Mouse (Mus musculus): ENCODE data around the gene Pla2g6. TPM values are rescaled to one million over a fixed set of nuclear protein-coding genes. Genes with fewer than 3 reads are reported as not detected.

The Pla2g6 gene
- polyA plus RNA-seq, 1 experiment = 40.6 TPM

GRCm38 (mm10) chr15:79273020-79273419 lies 55.2 kb downstream of the Pla2g6 start:
- TF ChIP-seq POLR2A (IDR thresholded peaks at IDR 0.05; ENCODE audit: insufficient read depth, low read length) (no peak), CTCF (IDR thresholded peaks at IDR 0.05; ENCODE audit: low read depth, low read length) (no peak), EP300 (IDR thresholded peaks at IDR 0.05; ENCODE audit: insufficient read depth, low read depth, low read length) (no peak)
- H3K4me3 ChIP-seq (ENCODE audit: low read depth, low read length) = no peak overlapping the region
- H3K27me3 ChIP-seq (ENCODE audit: control insufficient read depth, insufficient read depth, low read length, poor library complexity, severe bottlenecking) = no peaks in the 10 kb centered on the region
- no peak overlapping the region for H3K27ac ChIP-seq (ENCODE audit: insufficient read depth, low read length)
- no peaks in the 10 kb centered on the region for H3K36me3 ChIP-seq (ENCODE audit: control insufficient read depth, insufficient read depth, low read length, poor library complexity, severe bottlenecking)
- H3K4me1 ChIP-seq (ENCODE audit: control insufficient read depth, insufficient read depth, low read length) = no peaks in the 10 kb centered on the region
- H3K9me3 ChIP-seq (replicated peaks; ENCODE audit: control insufficient read depth, insufficient read depth, low read length, poor library complexity, severe bottlenecking) = no peaks in the 10 kb centered on the region
- H3K9ac ChIP-seq (ENCODE audit: low read depth, poor library complexity, severe bottlenecking) = no peak overlapping the region

DNA sequence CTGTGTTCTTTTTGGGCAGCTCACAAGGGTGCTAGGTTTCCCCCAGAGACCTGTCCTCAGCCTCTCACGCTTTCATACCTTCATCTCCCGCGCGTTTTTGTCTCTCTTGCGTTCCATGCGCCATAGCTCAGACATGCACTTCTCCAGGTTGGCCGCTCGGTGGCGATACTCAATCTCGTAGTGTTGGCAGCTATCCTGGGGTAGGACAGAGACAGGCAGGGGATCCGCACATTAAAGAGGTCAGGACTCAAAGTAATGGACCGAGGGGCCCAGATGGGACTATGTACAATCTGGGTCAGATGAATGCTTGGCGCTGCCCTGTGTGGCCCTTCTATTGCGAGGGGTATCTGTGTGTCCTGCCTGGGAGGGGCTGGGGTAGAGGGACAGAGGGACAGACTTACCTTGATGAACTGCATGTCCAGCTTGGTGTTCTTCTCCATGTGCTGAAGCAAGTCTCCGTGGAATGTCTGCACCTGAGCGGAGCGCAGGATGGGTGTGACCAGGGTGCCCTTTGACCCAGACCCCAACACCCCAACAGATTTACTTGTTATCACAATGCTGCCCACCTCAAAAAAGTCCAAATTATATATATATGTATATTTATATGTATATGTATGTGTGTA lies 57.0 kb downstream of the Pla2g6 start:
- Histone ChIP-seq H3K36me3 (ENCODE audit: control insufficient read depth, insufficient read depth, low read length, poor library complexity, severe bottlenecking) (no peaks in the 10 kb centered on the region), H3K4me1 (ENCODE audit: control insufficient read depth, insufficient read depth, low read length) (no peaks in the 10 kb centered on the region)

DNA sequence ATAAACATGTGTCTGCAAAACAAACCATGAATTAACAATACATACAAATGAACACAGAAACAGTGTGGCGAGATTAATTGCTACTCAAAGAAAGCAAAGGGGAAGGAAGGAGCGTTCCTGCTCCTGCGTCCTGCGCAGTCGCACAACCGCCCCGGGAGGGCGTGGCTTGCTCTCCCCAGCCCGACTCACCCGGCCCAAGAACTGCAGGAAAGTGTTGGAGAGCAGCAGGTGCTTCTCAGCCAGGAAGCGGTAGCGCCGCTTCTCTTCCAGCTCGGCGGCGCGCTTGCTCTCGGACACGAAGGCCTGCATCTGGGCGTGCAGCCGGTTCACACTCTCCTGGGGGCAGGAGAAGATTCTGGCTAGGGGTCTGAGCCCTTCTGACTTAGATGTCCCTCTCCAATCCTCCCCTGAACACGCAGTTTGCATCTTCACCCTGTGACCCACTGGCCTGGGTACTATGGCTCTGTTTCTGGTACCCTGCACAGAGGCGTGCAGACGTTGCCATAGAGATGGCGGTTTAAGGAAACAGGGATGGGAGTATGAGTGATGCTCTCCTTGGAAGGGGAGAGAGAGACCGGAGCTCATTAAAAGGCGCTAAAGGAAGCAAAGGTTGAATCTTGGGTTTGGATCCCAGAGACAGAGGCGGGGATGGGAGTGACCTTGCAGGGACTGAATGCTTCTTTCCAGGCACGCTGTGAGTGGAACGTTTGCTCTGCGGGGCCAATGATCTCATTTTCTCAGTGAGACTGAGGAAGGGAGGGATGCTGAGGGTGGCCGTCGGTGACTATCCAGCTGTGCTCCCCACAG lies 57.7 kb downstream of the Pla2g6 start:
- TF ChIP-seq CTCF (IDR thresholded peaks at IDR 0.05; ENCODE audit: low read depth, low read length) = no peak
- peak; percentile 67 for TF ChIP-seq POLR2A (IDR thresholded peaks at IDR 0.05; ENCODE audit: insufficient read depth, low read length)
- Histone ChIP-seq H3K4me1 (ENCODE audit: control insufficient read depth, insufficient read depth, low read length) (no peaks in the 10 kb centered on the region), H3K9me3 (replicated peaks; ENCODE audit: control insufficient read depth, insufficient read depth, low read length, poor library complexity, severe bottlenecking) (no peaks in the 10 kb centered on the region), H3K36me3 (ENCODE audit: control insufficient read depth, insufficient read depth, low read length, poor library complexity, severe bottlenecking) (no peaks in the 10 kb centered on the region), H3K27ac (ENCODE audit: insufficient read depth, low read length) (no peak overlapping the region), H3K9ac (ENCODE audit: low read depth, poor library complexity, severe bottlenecking) (peak overlapping the region; percentile 12; the same call in 1 of the 2 replicates), H3K27me3 (ENCODE audit: control insufficient read depth, insufficient read depth, low read length, poor library complexity, severe bottlenecking) (no peaks in the 10 kb centered on the region), H3K4me3 (ENCODE audit: low read depth, low read length) (peak overlapping the region; percentile 75)

More for the DNA sequence above, 57.0 kb downstream of the Pla2g6 start:
- H3K9me3 ChIP-seq (replicated peaks; ENCODE audit: control insufficient read depth, insufficient read depth, low read length, poor library complexity, severe bottlenecking) = no peaks in the 10 kb centered on the region
- TF ChIP-seq EP300 (IDR thresholded peaks at IDR 0.05; ENCODE audit: insufficient read depth, low read depth, low read length) (no peak), CTCF (IDR thresholded peaks at IDR 0.05; ENCODE audit: low read depth, low read length) (peak; percentile 88), POLR2A (IDR thresholded peaks at IDR 0.05; ENCODE audit: insufficient read depth, low read length) (no peak)
- H3K4me3 ChIP-seq (ENCODE audit: low read depth, low read length) = peak overlapping the region; percentile 75
- peak overlapping the region; percentile 12; the same call in 1 of the 2 replicates for H3K9ac ChIP-seq (ENCODE audit: low read depth, poor library complexity, severe bottlenecking)
- H3K27ac ChIP-seq (ENCODE audit: insufficient read depth, low read length) = no peak overlapping the region
- H3K27me3 ChIP-seq (ENCODE audit: control insufficient read depth, insufficient read depth, low read length, poor library complexity, severe bottlenecking) = no peaks in the 10 kb centered on the region

GRCm38 (mm10) chr15:79268521-79268920 lies 59.7 kb downstream of the Pla2g6 start:
- no peak overlapping the region for H3K27ac ChIP-seq (ENCODE audit: insufficient read depth, low read length)
- H3K9ac ChIP-seq (ENCODE audit: low read depth, poor library complexity, severe bottlenecking) = no peak overlapping the region
- H3K36me3 ChIP-seq (ENCODE audit: control insufficient read depth, insufficient read depth, low read length, poor library complexity, severe bottlenecking) = no peaks in the 10 kb centered on the region
- H3K27me3 ChIP-seq (ENCODE audit: control insufficient read depth, insufficient read depth, low read length, poor library complexity, severe bottlenecking) = no peaks in the 10 kb centered on the region
- TF ChIP-seq POLR2A (IDR thresholded peaks at IDR 0.05; ENCODE audit: insufficient read depth, low read length) (no peak), CTCF (IDR thresholded peaks at IDR 0.05; ENCODE audit: low read depth, low read length) (no peak), EP300 (IDR thresholded peaks at IDR 0.05; ENCODE audit: insufficient read depth, low read depth, low read length) (no peak)
- no peaks in the 10 kb centered on the region for H3K4me1 ChIP-seq (ENCODE audit: control insufficient read depth, insufficient read depth, low read length)
- no peak overlapping the region for H3K4me3 ChIP-seq (ENCODE audit: low read depth, low read length)
- no peaks in the 10 kb centered on the region for H3K9me3 ChIP-seq (replicated peaks; ENCODE audit: control insufficient read depth, insufficient read depth, low read length, poor library complexity, severe bottlenecking)

- no peak for TF ChIP-seq CTCF (IDR thresholded peaks at IDR 0.05; ENCODE audit: low read depth, low read length)
- TF ChIP-seq POLR2A (IDR thresholded peaks at IDR 0.05; ENCODE audit: insufficient read depth, low read length) = no peak
- no peak for TF ChIP-seq EP300 (IDR thresholded peaks at IDR 0.05; ENCODE audit: insufficient read depth, low read depth, low read length)
- Histone ChIP-seq H3K27me3 (ENCODE audit: control insufficient read depth, insufficient read depth, low read length, poor library complexity, severe bottlenecking) (peaks cover 2% of the 10 kb centered on the region; the same call in 1 of the 2 replicates), H3K9ac (ENCODE audit: low read depth, poor library complexity, severe bottlenecking) (no peak overlapping the region)
These were observed 62.8 kb downstream of the Pla2g6 start for GRCm38 (mm10) chr15:79265384-79265783.

DNA sequence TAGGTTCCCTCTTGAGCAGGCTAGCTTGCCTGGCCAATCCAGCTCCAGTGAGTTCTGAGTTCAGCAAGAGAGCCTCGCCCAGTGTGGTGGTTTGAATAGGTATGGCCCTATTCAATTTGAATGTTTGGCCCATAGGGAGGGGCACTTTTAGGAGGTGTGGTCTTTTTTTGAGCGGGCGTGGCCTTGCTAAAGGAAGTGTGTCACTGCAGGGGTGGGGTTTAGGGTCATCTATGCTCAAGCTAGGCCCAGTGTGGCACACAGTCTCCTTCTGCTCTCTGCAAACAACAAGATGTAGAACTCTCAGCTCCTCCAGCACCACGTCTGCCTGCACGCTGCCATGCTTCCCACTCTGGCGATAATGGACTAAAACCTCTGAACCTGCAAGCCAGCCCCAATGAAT lies 64.5 kb downstream of the Pla2g6 start:
- no peak overlapping the region for H3K4me3 ChIP-seq (ENCODE audit: low read depth, low read length)
- H3K36me3 ChIP-seq (ENCODE audit: control insufficient read depth, insufficient read depth, low read length, poor library complexity, severe bottlenecking) = no peaks in the 10 kb centered on the region
- TF ChIP-seq EP300 (IDR thresholded peaks at IDR 0.05; ENCODE audit: insufficient read depth, low read depth, low read length) = no peak
- no peak for TF ChIP-seq CTCF (IDR thresholded peaks at IDR 0.05; ENCODE audit: low read depth, low read length)
- no peak for TF ChIP-seq POLR2A (IDR thresholded peaks at IDR 0.05; ENCODE audit: insufficient read depth, low read length)
- H3K9ac ChIP-seq (ENCODE audit: low read depth, poor library complexity, severe bottlenecking) = no peak overlapping the region
- H3K9me3 ChIP-seq (replicated peaks; ENCODE audit: control insufficient read depth, insufficient read depth, low read length, poor library complexity, severe bottlenecking) = no peaks in the 10 kb centered on the region
- H3K27me3 ChIP-seq (ENCODE audit: control insufficient read depth, insufficient read depth, low read length, poor library complexity, severe bottlenecking) = peaks cover 2% of the 10 kb centered on the region; the same call in 1 of the 2 replicates
- no peak overlapping the region for H3K27ac ChIP-seq (ENCODE audit: insufficient read depth, low read length)
- peaks cover 2% of the 10 kb centered on the region for H3K4me1 ChIP-seq (ENCODE audit: control insufficient read depth, insufficient read depth, low read length)

More at GRCm38 (mm10) chr15:79265384-79265783, 62.8 kb downstream of the Pla2g6 start:
- no peak overlapping the region for H3K27ac ChIP-seq (ENCODE audit: insufficient read depth, low read length)
- H3K9me3 ChIP-seq (replicated peaks; ENCODE audit: control insufficient read depth, insufficient read depth, low read length, poor library complexity, severe bottlenecking) = no peaks in the 10 kb centered on the region
- H3K4me1 ChIP-seq (ENCODE audit: control insufficient read depth, insufficient read depth, low read length) = no peaks in the 10 kb centered on the region
- H3K36me3 ChIP-seq (ENCODE audit: control insufficient read depth, insufficient read depth, low read length, poor library complexity, severe bottlenecking) = no peaks in the 10 kb centered on the region
- H3K4me3 ChIP-seq (ENCODE audit: low read depth, low read length) = no peak overlapping the region

Measured in ES-Bruce4 (cell line).